Comparison of ENCODE assay signal across 10 mouse cellular contexts in the genomic region with DNA sequence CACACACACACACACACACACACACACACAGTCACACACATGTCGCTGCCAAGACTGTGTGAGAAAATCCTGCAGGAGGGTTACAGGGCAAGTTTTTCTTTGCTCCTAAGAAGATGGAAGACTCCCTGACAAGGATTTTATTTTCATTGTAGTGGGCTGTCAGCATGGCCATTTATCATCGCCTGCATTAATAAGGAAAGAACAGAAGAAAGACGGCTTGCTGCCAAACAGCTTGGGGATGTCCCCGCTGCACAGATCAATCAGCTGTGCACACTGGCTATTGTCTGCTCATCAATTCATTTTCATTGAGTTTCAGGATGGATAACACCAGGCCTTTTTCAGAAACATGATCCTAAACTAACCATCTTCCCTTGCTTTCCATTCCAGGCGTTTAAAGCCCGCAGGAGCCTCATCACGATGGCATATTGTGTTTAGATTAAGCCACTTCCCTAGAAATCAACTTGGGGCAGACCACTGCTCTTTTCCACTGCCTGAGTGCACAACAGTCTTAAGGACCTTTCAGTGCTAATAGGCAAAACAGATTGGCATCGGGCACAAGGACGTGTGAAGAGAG.
A peak's percentile ranks its signal among the peaks of the same experiment; 100 is the strongest.
DNase-seq lines count a peak whose midpoint lies in the region; ATAC-seq and TF ChIP-seq lines count a peak whose summit lies in the region.
"Had no signal": no experiment of that assay in that cellular context is flagged by ENCODE, and none has a peak within 500 bp of the region (broad histone marks: within the 10 kb centered on the region; RNA-seq: fewer than 3 reads in every experiment).

No protein-coding gene starts in this region.

- H3K4me3 ChIP-seq in forebrain, postnatal 0 days (ENCODE audit: low read depth, low read length): no peak overlapping the region
- peak overlapping the region; percentile 24; the same call in 1 of the 2 replicates for H3K4me3 ChIP-seq in midbrain, embryonic 10.5 days
- no peak overlapping the region for H3K4me3 ChIP-seq in stomach, postnatal 0 days (ENCODE audit: low read depth, low read length)
- H3K4me3 ChIP-seq: heart, embryonic 15.5 days; limb, embryonic 15.5 days had no signal

- no peaks in the 10 kb centered on the region for H3K9me3 ChIP-seq in forebrain, postnatal 0 days (ENCODE audit: low read length)
- H3K9me3 ChIP-seq in midbrain, embryonic 10.5 days (replicated peaks): no peaks in the 10 kb centered on the region
- no peaks in the 10 kb centered on the region for H3K9me3 ChIP-seq in stomach, postnatal 0 days (ENCODE audit: control insufficient read depth, low read length)
- H3K9me3 ChIP-seq: heart, embryonic 15.5 days; limb, embryonic 15.5 days had no signal

- H3K4me1 ChIP-seq in forebrain, postnatal 0 days (ENCODE audit: insufficient read depth): no peaks in the 10 kb centered on the region; the same call in 1 of the 2 replicates
- H3K4me1 ChIP-seq in midbrain, embryonic 10.5 days: peaks cover 21% of the 10 kb centered on the region
- no peaks in the 10 kb centered on the region for H3K4me1 ChIP-seq in stomach, postnatal 0 days (replicated peaks; ENCODE audit: control insufficient read depth, insufficient read depth)
- H3K4me1 ChIP-seq: heart, embryonic 15.5 days; limb, embryonic 15.5 days had no signal

- peak; percentile 34; the same call in 1 of the 2 replicates for ATAC-seq in forebrain, postnatal 0 days
- no peak for ATAC-seq in stomach, postnatal 0 days (ENCODE audit: low FRiP score, low TSS enrichment)

- TF ChIP-seq EP300 in stomach, postnatal 0 days (optimal IDR thresholded peaks at IDR 0.05): no peak

- DNase-seq in ovary, adult 18-20 months (ENCODE audit: low spot score): peak; percentile 2
- DNase-seq in ovary, postnatal 36 days (ENCODE audit: low spot score): no peak
- peak; percentile 16 for DNase-seq in forebrain, postnatal 0 days
- peak; percentile 38 for DNase-seq in midbrain, embryonic 10.5 days (ENCODE audit: low spot score)
- DNase-seq in stomach, postnatal 0 days (ENCODE audit: low spot score): no peak
- no peak for DNase-seq in heart, adult 9 months (ENCODE audit: low spot score in 2 of 2)
- no peak for DNase-seq in B cell, adult 2 months
- DNase-seq: cerebellum, adult 9-10 months had no signal

- 10% methylated on average over 9 of the region's 9 CpGs for WGBS in forebrain, postnatal 0 days
- 26% methylated on average over 9 of the region's 9 CpGs for WGBS in midbrain, embryonic 10.5 days
- WGBS in stomach, postnatal 0 days: 17% methylated on average over 9 of the region's 9 CpGs

- no peak overlapping the region for H3K9ac ChIP-seq in forebrain, postnatal 0 days
- no peak overlapping the region for H3K9ac ChIP-seq in stomach, postnatal 0 days (ENCODE audit: low read length)
- H3K9ac ChIP-seq: heart, embryonic 15.5 days; limb, embryonic 15.5 days had no signal

- TF ChIP-seq CTCF in forebrain, postnatal 0 days (IDR thresholded peaks at IDR 0.05; ENCODE audit: low read depth): no peak
- TF ChIP-seq CTCF in stomach, postnatal 0 days (IDR thresholded peaks at IDR 0.05; ENCODE audit: low read depth): no peak

- H3K4me2 ChIP-seq in forebrain, postnatal 0 days (ENCODE audit: low read depth): 0 out of 2 replicates have a peak overlapping the region, but pooled peaks have one; percentile 4
- H3K4me2 ChIP-seq in stomach, postnatal 0 days (replicated peaks; ENCODE audit: low read depth): 0 out of 2 replicates have a peak overlapping the region, but pooled peaks have one; percentile 23
- H3K4me2 ChIP-seq: heart, embryonic 15.5 days; limb, embryonic 15.5 days had no signal

- H3K36me3 ChIP-seq in forebrain, postnatal 0 days (ENCODE audit: insufficient read depth): no peaks in the 10 kb centered on the region
- H3K36me3 ChIP-seq in midbrain, embryonic 10.5 days: no peaks in the 10 kb centered on the region
- no peaks in the 10 kb centered on the region for H3K36me3 ChIP-seq in stomach, postnatal 0 days (ENCODE audit: control insufficient read depth, insufficient read depth, low read length)
- H3K36me3 ChIP-seq: heart, embryonic 15.5 days; limb, embryonic 15.5 days had no signal

- no peak overlapping the region for H3K27ac ChIP-seq in forebrain, postnatal 0 days (ENCODE audit: low read depth, low read length)
- peak overlapping the region; percentile 65 for H3K27ac ChIP-seq in midbrain, embryonic 10.5 days (replicated peaks)
- no peak overlapping the region for H3K27ac ChIP-seq in stomach, postnatal 0 days (replicated peaks)
- H3K27ac ChIP-seq: heart, embryonic 15.5 days; limb, embryonic 15.5 days had no signal

- H3K27me3 ChIP-seq in forebrain, postnatal 0 days (ENCODE audit: insufficient read depth, low read length): no peaks in the 10 kb centered on the region
- no peaks in the 10 kb centered on the region for H3K27me3 ChIP-seq in midbrain, embryonic 10.5 days (ENCODE audit: low read depth, poor library complexity, severe bottlenecking)
- H3K27me3 ChIP-seq in stomach, postnatal 0 days (ENCODE audit: control insufficient read depth, insufficient read depth, low read length): no peaks in the 10 kb centered on the region
- H3K27me3 ChIP-seq: heart, embryonic 15.5 days; limb, embryonic 15.5 days had no signal

Comparison
In these comparisons a context has a peak if more than half of its experiments do, and no peak if none do; other contexts are left out.
1. DNase-seq: peak in ovary, adult 18-20 months (single experiment), forebrain, postnatal 0 days (single experiment) and midbrain, embryonic 10.5 days (single experiment); none in ovary, postnatal 36 days (single experiment), stomach, postnatal 0 days (single experiment), heart, adult 9 months (0 of 2) and B cell, adult 2 months (0 of 2).